Mouse (Mus musculus) adipocyte (in vitro differentiated cells): ENCODE measurements around the gene Pdzrn3.
A peak's percentile ranks its signal among the peaks of the same experiment; 100 is the strongest.

ENCODE experiments used
- DNase-seq: peaks from one replicate; pipeline ENCODE4 v3.0.0-alpha.2; 2016; ENCODE audit warnings: low spot score

Pdzrn3 gene

GRCm38 (mm10) chr6:101289428-101289827, 88.3 kb downstream of the Pdzrn3 start:
- DNase-seq = peak; percentile 52

GRCm38 (mm10) chr6:101287566-101288173, 90.0 kb downstream of the Pdzrn3 start:
- no peak for DNase-seq

GRCm38 (mm10) chr6:101287077-101287476, 90.6 kb downstream of the Pdzrn3 start:
- DNase-seq = no peak

- no peak for DNase-seq
Observed at GRCm38 (mm10) chr6:101284368-101284955, 93.2 kb downstream of the Pdzrn3 start.

GRCm38 (mm10) chr6:101283891-101284290, 93.8 kb downstream of the Pdzrn3 start:
- DNase-seq = no peak

GRCm38 (mm10) chr6:101281644-101282043, 96.1 kb downstream of the Pdzrn3 start:
- DNase-seq = no peak

- DNase-seq = no peak
Observed at GRCm38 (mm10) chr6:101280811-101281218, 96.9 kb downstream of the Pdzrn3 start.

GRCm38 (mm10) chr6:101278286-101278932, 99.3 kb downstream of the Pdzrn3 start:
- DNase-seq = peak; percentile 19

- no peak for DNase-seq
Observed at GRCm38 (mm10) chr6:101276261-101276660, 101.4 kb downstream of the Pdzrn3 start.

GRCm38 (mm10) chr6:101275806-101276205, 101.9 kb downstream of the Pdzrn3 start:
- DNase-seq = no peak

- no peak for DNase-seq
Observed at GRCm38 (mm10) chr6:101274846-101275245, 102.9 kb downstream of the Pdzrn3 start.

- DNase-seq = no peak
Observed at GRCm38 (mm10) chr6:101272256-101272655, 105.4 kb downstream of the Pdzrn3 start.

GRCm38 (mm10) chr6:101271378-101272135, 106.1 kb downstream of the Pdzrn3 start:
- no peak for DNase-seq

- DNase-seq = no peak
Observed at GRCm38 (mm10) chr6:101270095-101270826, 107.4 kb downstream of the Pdzrn3 start.

GRCm38 (mm10) chr6:101269335-101270094, 108.2 kb downstream of the Pdzrn3 start:
- no peak for DNase-seq

GRCm38 (mm10) chr6:101268266-101268665, 109.4 kb downstream of the Pdzrn3 start:
- DNase-seq = no peak

- DNase-seq = peak; percentile 93
Observed at GRCm38 (mm10) chr6:101266787-101267186, 110.9 kb downstream of the Pdzrn3 start.

- DNase-seq = no peak
Observed at GRCm38 (mm10) chr6:101263544-101263943, 114.2 kb downstream of the Pdzrn3 start.

GRCm38 (mm10) chr6:101261513-101261912, 116.2 kb downstream of the Pdzrn3 start:
- peak; percentile 75 for DNase-seq

- DNase-seq = no peak
Observed at GRCm38 (mm10) chr6:101259411-101259810, 118.3 kb downstream of the Pdzrn3 start.

GRCm38 (mm10) chr6:101257418-101257817, 120.3 kb downstream of the Pdzrn3 start:
- no peak for DNase-seq
